Mouse (Mus musculus) ES-Bruce4 (cell line): ENCODE results near the gene Ntan1. TPM values are rescaled to one million over a fixed set of nuclear protein-coding genes. Genes with fewer than 3 reads are reported as not detected.
"Not testable (repeated sequence)": the region's sequence is repeated elsewhere in the genome, so short reads cannot be mapped to it uniquely, and the experiment has no call there.

Experiments used
- H3K27ac ChIP-seq: 2 replicates; pipeline ENCODE4 v1.5.1; 2012; ENCODE audit warnings: low read length, inconsistent platforms; ENCODE audit not compliant: insufficient read depth
- H3K27me3 ChIP-seq: 2 replicates; pipeline ENCODE4 v1.6.1; 2012; ENCODE audit warnings: mild to moderate bottlenecking, low read length, inconsistent platforms; ENCODE audit not compliant: control insufficient read depth, poor library complexity, insufficient read depth, severe bottlenecking
- H3K36me3 ChIP-seq: 2 replicates; pipeline ENCODE4 v1.6.1; 2012; ENCODE audit warnings: inconsistent platforms, mild to moderate bottlenecking, low read length, moderate library complexity; ENCODE audit not compliant: control insufficient read depth, poor library complexity, insufficient read depth, severe bottlenecking
- H3K4me1 ChIP-seq: one replicate; pipeline ENCODE4 v1.8.1; 2011; ENCODE audit warnings: low read length; ENCODE audit not compliant: control insufficient read depth, insufficient read depth
- H3K4me3 ChIP-seq: 2 replicates; pipeline ENCODE4 v1.5.1; 2011; ENCODE audit warnings: low read depth, mild to moderate bottlenecking, low read length
- H3K9ac ChIP-seq: 2 replicates; pipeline ENCODE4 v1.6.1; 2012; ENCODE audit warnings: low read depth, mild to moderate bottlenecking, inconsistent platforms; ENCODE audit not compliant: poor library complexity, severe bottlenecking
- H3K9me3 ChIP-seq: replicated peaks from 2 replicates; pipeline ENCODE4 v1.6.1; 2012; ENCODE audit warnings: mild to moderate bottlenecking, low read length, inconsistent platforms; ENCODE audit not compliant: control insufficient read depth, poor library complexity, insufficient read depth, severe bottlenecking
- CTCF ChIP-seq: IDR thresholded peaks from one replicate; pipeline ENCODE4 v1.8.1; 2011; ENCODE audit warnings: low read depth, low read length
- EP300 ChIP-seq: IDR thresholded peaks from 2 replicates; pipeline ENCODE4 v1.6.1; 2011; ENCODE audit warnings: low read depth, low read length; ENCODE audit not compliant: insufficient read depth
- POLR2A ChIP-seq: IDR thresholded peaks from one replicate; pipeline ENCODE4 v1.8.1; 2011; ENCODE audit warnings: low read length; ENCODE audit not compliant: insufficient read depth
- polyA plus RNA-seq: library from polyadenylated mRNA; stranded (reverse); fragments of >200 nt; gene quantifications from 2 replicates; pipeline ENCODE4 v1.2.4, GENCODE M21; 2011; ENCODE audit warnings: low read depth; ENCODE audit not compliant: missing spikeins, insufficient read depth, insufficient read length

The Ntan1 gene
- polyA plus RNA-seq, 1 experiment: 57.6 TPM

DNA sequence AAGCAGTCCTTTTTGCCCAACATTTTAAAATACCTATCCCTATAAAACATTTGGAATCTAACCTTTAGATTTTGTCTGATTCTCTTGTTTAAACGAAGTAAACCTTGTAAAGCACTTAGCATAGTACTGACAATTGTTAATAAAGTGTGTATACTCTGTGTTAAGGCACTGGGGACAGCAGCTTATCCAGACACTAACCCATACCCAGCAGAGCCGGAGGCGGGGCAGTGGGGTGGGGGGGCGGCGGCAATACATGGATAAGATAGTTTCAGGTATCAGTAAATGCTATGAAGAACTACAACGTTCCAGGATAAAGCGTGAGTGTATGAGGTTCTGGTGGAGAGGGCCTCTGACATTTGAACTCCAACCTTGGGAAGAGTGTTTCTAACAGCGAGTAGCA, 37.4 kb upstream of the Ntan1 start:
- Histone ChIP-seq H3K27me3 (no peaks in the 10 kb centered on the region), H3K27ac (no peak overlapping the region), H3K9me3 (peaks cover 21% of the 10 kb centered on the region), H3K4me3 (peak overlapping the region; percentile 57), H3K4me1 (no peaks in the 10 kb centered on the region), H3K9ac (peak overlapping the region; percentile 92), H3K36me3 (peaks cover 38% of the 10 kb centered on the region)
- TF ChIP-seq CTCF: no peak
- no peak for TF ChIP-seq EP300
- no peak for TF ChIP-seq POLR2A

DNA sequence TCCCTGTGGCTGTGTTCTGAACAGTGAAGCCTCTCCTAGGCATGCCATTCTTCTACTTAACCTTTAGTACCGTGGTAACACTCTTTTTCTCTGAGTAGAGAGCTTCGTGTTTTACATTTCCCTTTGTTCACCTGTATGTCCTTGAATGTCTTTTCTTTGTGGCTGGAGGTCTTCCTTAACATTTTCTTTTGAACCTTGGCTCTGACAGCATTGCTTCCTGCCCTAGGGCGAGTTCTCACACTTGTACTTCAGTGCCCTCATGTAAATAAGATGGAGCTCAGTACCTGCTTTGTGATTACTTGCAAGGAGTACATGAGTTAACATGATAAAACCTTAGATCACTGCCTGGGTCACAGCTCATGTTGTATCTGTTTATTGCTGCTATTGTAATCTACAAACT, 32.7 kb upstream of the Ntan1 start:
- peaks cover 1% of the 10 kb centered on the region for H3K4me1 ChIP-seq
- no peak overlapping the region for H3K4me3 ChIP-seq
- no peak for TF ChIP-seq POLR2A
- TF ChIP-seq EP300: no peak
- no peak for TF ChIP-seq CTCF
- H3K27ac ChIP-seq: peak overlapping the region; percentile 87
- no peak overlapping the region for H3K9ac ChIP-seq
- no peaks in the 10 kb centered on the region for H3K9me3 ChIP-seq
- peaks cover 70% of the 10 kb centered on the region for H3K36me3 ChIP-seq
- no peaks in the 10 kb centered on the region for H3K27me3 ChIP-seq

DNA sequence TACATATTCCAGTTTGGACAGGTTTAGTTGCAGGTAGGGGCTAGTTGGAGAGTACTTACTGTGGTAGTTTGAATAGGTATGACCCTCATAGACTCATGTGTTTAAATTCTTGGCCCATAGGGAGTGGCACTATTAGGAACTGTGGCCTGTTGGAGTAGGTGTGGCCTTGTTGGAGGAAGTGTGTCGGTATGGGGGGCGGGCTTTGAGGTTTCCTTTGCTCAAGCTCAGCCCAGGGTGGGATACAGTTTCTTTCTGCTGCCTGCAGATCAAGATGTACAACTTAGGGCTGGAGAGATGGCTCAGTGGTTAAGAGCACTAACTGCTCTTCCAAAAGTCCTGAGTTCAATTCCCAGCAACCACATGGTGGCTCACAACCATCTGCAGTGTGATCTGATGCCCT, 25.2 kb upstream of the Ntan1 start:
- peaks cover 85% of the 10 kb centered on the region for H3K36me3 ChIP-seq
- H3K9ac ChIP-seq, H3K4me3 ChIP-seq, H3K4me1 ChIP-seq, H3K27ac ChIP-seq, H3K9me3 ChIP-seq, H3K27me3 ChIP-seq: not testable (repeated sequence)

DNA sequence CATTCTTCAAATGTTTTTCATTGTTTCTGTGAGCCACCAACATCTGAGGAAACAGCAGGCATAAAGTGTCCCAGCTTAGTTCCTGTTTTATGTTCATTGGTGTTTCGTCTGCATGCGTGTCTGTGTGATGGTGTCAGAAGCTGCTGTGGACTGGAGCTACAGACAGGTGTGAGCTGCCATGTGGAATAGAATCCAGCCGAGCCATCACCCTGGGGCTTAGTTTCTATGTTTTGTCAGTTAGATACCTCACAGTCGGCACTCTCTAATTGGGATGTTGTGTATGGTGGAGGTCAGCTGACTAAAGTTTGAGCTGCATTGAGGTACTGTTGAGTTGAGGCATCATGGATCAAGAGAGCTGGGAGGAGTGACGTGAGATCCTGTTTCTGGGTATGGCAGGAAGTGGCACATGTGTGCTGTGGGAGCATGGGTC, 21.9 kb upstream of the Ntan1 start:
- TF ChIP-seq POLR2A: no peak
- no peak for TF ChIP-seq EP300
- no peak for TF ChIP-seq CTCF

DNA sequence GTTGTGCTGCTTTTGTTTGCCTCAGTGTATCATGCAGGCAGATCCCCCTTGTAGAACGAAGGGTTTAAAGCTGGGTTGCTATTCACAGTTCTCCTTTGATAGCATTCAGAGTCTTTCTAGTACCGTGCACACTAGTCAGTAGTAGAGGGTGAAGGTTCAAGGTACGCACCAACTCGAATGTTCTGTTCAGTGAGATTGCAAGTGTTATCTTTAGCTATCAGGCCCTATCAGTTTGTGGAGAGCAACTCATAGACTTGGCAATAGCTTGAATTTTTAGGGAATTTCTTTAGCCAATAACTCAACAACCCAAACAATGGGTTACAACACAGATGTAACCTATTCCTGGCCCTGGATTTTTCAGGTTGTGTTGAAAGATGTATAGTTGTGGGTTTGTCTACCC, 17.4 kb upstream of the Ntan1 start:
- Histone ChIP-seq H3K4me1 (no peaks in the 10 kb centered on the region), H3K27ac (no peak overlapping the region), H3K4me3 (no peak overlapping the region), H3K27me3 (no peaks in the 10 kb centered on the region), H3K9me3 (no peaks in the 10 kb centered on the region), H3K9ac (no peak overlapping the region), H3K36me3 (peaks cover 75% of the 10 kb centered on the region)
- TF ChIP-seq CTCF (no peak), EP300 (no peak), POLR2A (no peak)

More for the DNA sequence above, 21.9 kb upstream of the Ntan1 start:
- Histone ChIP-seq H3K4me1 (no peaks in the 10 kb centered on the region), H3K27me3 (no peaks in the 10 kb centered on the region), H3K36me3 (peaks cover 83% of the 10 kb centered on the region), H3K9me3 (no peaks in the 10 kb centered on the region), H3K27ac (no peak overlapping the region), H3K4me3 (no peak overlapping the region), H3K9ac (no peak overlapping the region)

DNA sequence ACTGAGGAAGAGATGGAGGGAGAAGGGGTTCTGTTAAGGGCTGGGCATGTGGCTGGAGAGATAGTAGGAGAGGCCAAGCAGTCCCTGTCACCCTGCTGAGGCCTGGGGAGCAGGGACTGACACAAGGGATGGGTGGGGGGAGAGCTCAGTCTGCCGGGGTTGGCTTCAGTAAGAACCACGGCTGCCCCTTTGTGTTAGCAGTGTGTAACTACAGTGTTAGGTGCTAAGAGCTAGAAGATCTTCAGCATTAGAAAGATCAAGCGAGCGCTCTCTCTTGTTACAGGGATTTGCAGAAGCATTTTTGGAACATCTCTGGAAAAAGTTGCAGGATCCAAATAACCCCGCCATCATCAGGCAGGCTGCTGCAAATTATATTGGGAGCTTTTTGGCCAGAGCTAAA, 14.0 kb upstream of the Ntan1 start:
- H3K27ac ChIP-seq: no peak overlapping the region
- H3K27me3 ChIP-seq: no peaks in the 10 kb centered on the region
- H3K4me3 ChIP-seq: no peak overlapping the region
- no peaks in the 10 kb centered on the region for H3K4me1 ChIP-seq
- no peak for TF ChIP-seq EP300
- TF ChIP-seq CTCF: peak; percentile 42
- no peaks in the 10 kb centered on the region for H3K9me3 ChIP-seq
- no peak overlapping the region for H3K9ac ChIP-seq
- peaks cover 77% of the 10 kb centered on the region for H3K36me3 ChIP-seq

DNA sequence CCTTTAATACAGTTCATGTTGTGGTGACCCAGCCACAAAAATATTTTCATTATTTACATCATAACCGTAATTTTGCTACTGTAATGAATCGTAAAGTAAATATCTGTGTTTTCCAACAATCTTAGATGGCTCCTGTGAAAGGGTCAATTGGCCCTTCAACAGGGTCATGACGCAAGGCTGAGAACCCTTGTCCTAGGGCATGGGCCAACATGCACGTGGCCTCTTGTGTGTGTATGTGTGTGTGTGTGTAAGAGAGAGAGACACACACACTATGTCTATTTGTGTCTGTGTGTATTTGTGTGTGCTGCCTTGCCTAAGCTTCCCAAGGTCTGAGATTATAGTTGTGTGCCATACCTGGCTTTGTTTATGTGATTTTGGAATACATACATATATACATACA, 11.0 kb upstream of the Ntan1 start:
- Histone ChIP-seq H3K9me3 (no peaks in the 10 kb centered on the region), H3K27me3 (no peaks in the 10 kb centered on the region), H3K27ac (no peak overlapping the region), H3K36me3 (peaks cover 77% of the 10 kb centered on the region), H3K9ac (no peak overlapping the region), H3K4me1 (no peaks in the 10 kb centered on the region), H3K4me3 (no peak overlapping the region)
- no peak for TF ChIP-seq POLR2A
- TF ChIP-seq EP300: no peak
- TF ChIP-seq CTCF: no peak
